In the genomic region with DNA sequence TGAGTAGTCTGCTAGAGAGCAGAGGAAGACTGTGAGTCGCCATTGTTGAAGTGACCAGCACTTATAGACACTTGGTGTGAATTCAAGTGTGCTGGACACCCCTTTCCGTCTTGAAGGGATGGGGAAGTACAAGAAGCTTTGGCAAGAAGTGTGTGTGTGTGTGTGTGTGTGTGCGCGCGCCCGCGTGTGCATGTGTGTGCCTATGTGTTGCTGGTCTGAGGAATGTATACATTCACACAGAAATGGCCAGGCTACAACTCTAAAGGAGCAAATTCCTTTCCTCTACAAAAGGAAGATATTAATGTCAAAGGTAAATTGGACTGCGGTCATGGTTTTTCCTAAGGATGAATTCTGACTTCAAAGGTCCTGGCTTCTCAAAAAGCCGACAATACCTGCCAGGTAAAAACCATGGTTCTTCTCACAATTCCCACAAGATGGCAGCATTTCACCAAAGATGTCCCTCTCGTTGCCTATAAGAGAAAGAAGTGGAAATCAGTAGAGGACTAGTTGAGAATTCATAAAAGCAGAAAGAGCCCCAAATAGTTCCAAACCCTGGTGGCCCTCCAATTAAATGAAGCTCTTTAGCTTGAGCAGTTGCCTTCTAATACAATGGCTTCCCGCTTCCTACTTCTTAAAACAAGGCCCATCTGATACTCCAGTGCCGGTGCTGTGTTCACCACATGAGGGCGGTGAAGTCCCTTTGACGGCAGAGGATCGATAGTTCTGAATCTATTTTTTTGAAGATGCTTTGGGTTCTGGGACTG, we compare ENCODE assay signal across 7 mouse cellular contexts.
DNase-seq lines count a peak whose midpoint lies in the region; ATAC-seq and TF ChIP-seq lines count a peak whose summit lies in the region.

No protein-coding gene starts in this region.

- WGBS in forebrain, postnatal 0 days: 51% methylated on average over 15 of the region's 15 CpGs
- WGBS in hindbrain, postnatal 0 days: 55% methylated on average over 15 of the region's 15 CpGs

- H3K9ac ChIP-seq in forebrain, postnatal 0 days: no peak overlapping the region
- H3K9ac ChIP-seq in hindbrain, postnatal 0 days (replicated peaks; ENCODE audit: low read length): no peak overlapping the region

- no peaks in the 10 kb centered on the region; the same call in 1 of the 2 replicates for H3K27me3 ChIP-seq in forebrain, postnatal 0 days (ENCODE audit: insufficient read depth, low read length)
- H3K27me3 ChIP-seq in hindbrain, postnatal 0 days (ENCODE audit: insufficient read depth, low read length): no peaks in the 10 kb centered on the region

- DNase-seq in T-cell, adult 2 months (ENCODE audit: low spot score): peak; percentile 4
- DNase-seq in cerebellum, adult 11 months: peak; percentile 32
- peak; percentile 89 for DNase-seq in forebrain, postnatal 0 days
- DNase-seq in hindbrain, postnatal 0 days (ENCODE audit: low spot score): peak; percentile 83
- DNase-seq in left cerebral cortex, adult 11 months (ENCODE audit: low spot score): peak; percentile 60
- DNase-seq in lung, postnatal 36 days: peak; percentile 68
- DNase-seq in right cerebral cortex, adult 2 months (ENCODE audit: low spot score in 2 of 2): peak; percentile 75 to 79

- no peaks in the 10 kb centered on the region for H3K36me3 ChIP-seq in forebrain, postnatal 0 days (ENCODE audit: insufficient read depth)
- H3K36me3 ChIP-seq in hindbrain, postnatal 0 days (ENCODE audit: insufficient read depth, low read length): no peaks in the 10 kb centered on the region

- TF ChIP-seq CTCF in forebrain, postnatal 0 days (IDR thresholded peaks at IDR 0.05; ENCODE audit: low read depth): peak; percentile 75
- TF ChIP-seq CTCF in hindbrain, postnatal 0 days (IDR thresholded peaks at IDR 0.05; ENCODE audit: low read depth): peak; percentile 73

- no peak overlapping the region for H3K4me3 ChIP-seq in forebrain, postnatal 0 days (ENCODE audit: low read depth, low read length)
- no peak overlapping the region for H3K4me3 ChIP-seq in hindbrain, postnatal 0 days (ENCODE audit: low read length)

- H3K27ac ChIP-seq in forebrain, postnatal 0 days (ENCODE audit: low read depth, low read length): no peak overlapping the region
- H3K27ac ChIP-seq in hindbrain, postnatal 0 days: no peak overlapping the region

- no peaks in the 10 kb centered on the region for H3K4me1 ChIP-seq in forebrain, postnatal 0 days (ENCODE audit: insufficient read depth)
- no peaks in the 10 kb centered on the region for H3K4me1 ChIP-seq in hindbrain, postnatal 0 days (ENCODE audit: insufficient read depth, low read length)

- H3K9me3 ChIP-seq in forebrain, postnatal 0 days (ENCODE audit: low read length): no peaks in the 10 kb centered on the region
- no peaks in the 10 kb centered on the region for H3K9me3 ChIP-seq in hindbrain, postnatal 0 days (ENCODE audit: low read length)

- peak; percentile 74 for ATAC-seq in forebrain, postnatal 0 days
- peak; percentile 79 for ATAC-seq in hindbrain, postnatal 0 days

- H3K4me2 ChIP-seq in forebrain, postnatal 0 days (ENCODE audit: low read depth): peak overlapping the region; percentile 33
- peak overlapping the region; percentile 37 for H3K4me2 ChIP-seq in hindbrain, postnatal 0 days (ENCODE audit: low read depth, low read length)

Comparison
In these comparisons a context has a peak if more than half of its experiments do, and no peak if none do; other contexts are left out.
1. DNase-seq: peak in every context shown above with its lines; median percentile 89 in forebrain, postnatal 0 days; 83 in hindbrain, postnatal 0 days; 77 in right cerebral cortex, adult 2 months; 68 in lung, postnatal 36 days; 60 in left cerebral cortex, adult 11 months; 32 in cerebellum, adult 11 months; 4 in T-cell, adult 2 months.